Mouse (Mus musculus): ENCODE results near the gene Gabpb1. TPM values are rescaled to one million over a fixed set of nuclear protein-coding genes. Genes with fewer than 3 reads are reported as not detected.
A peak's percentile ranks its signal among the peaks of the same experiment; 100 is the strongest.

Gene Gabpb1
- 10 to 100 TPM; 55.8 to 63.8 TPM for polyA plus RNA-seq (2017; shearing (Covaris generic))

- no peak for ATAC-seq
Measured at GRCm38 (mm10) chr2:126676122-126676515, at the start of gene Gabpb1. Gene Gabpb1 (minus strand): TSS chr2:126676337.

- ATAC-seq = no peak
Measured at GRCm38 (mm10) chr2:126712950-126713349, 36.8 kb upstream of the Gabpb1 start.

GRCm38 (mm10) chr2:126712526-126712925 is 36.4 kb upstream of the Gabpb1 start:
- no peak for ATAC-seq

GRCm38 (mm10) chr2:126708361-126708760 is 32.2 kb upstream of the Gabpb1 start:
- ATAC-seq = no peak

- ATAC-seq = no peak
Measured at GRCm38 (mm10) chr2:126707438-126707779, 31.3 kb upstream of the Gabpb1 start.

- peak; percentile 96 for ATAC-seq
Measured at GRCm38 (mm10) chr2:126706759-126707437, 30.8 kb upstream of the Gabpb1 start, which contains the start of gene Usp8. Gene Usp8 (plus strand): TSS chr2:126707328.

GRCm38 (mm10) chr2:126695285-126695684 is 19.1 kb upstream of the Gabpb1 start:
- no peak for ATAC-seq

GRCm38 (mm10) chr2:126691290-126691689 is 15.2 kb upstream of the Gabpb1 start:
- no peak for ATAC-seq

- no peak for ATAC-seq
Measured at GRCm38 (mm10) chr2:126682937-126683336, 6.8 kb upstream of the Gabpb1 start.

GRCm38 (mm10) chr2:126682333-126682732 is 6.2 kb upstream of the Gabpb1 start:
- ATAC-seq = no peak

- ATAC-seq = no peak
Measured at GRCm38 (mm10) chr2:126677366-126677765, 1.2 kb upstream of the Gabpb1 start.

GRCm38 (mm10) chr2:126675169-126676121 is 692 bp downstream of the Gabpb1 start:
- peak; percentile 70 for ATAC-seq

- ATAC-seq = peak; percentile 24
Measured at GRCm38 (mm10) chr2:126674441-126675168, 1.5 kb downstream of the Gabpb1 start.

- peak; percentile 29 for ATAC-seq
Measured at GRCm38 (mm10) chr2:126673317-126674242, 2.6 kb downstream of the Gabpb1 start.

- no peak for ATAC-seq
Measured at GRCm38 (mm10) chr2:126668621-126669252, 7.4 kb downstream of the Gabpb1 start.

- peak; percentile 70 for ATAC-seq
Measured at GRCm38 (mm10) chr2:126665984-126666383, 10.2 kb downstream of the Gabpb1 start.

GRCm38 (mm10) chr2:126663481-126663880 is 12.7 kb downstream of the Gabpb1 start:
- ATAC-seq = peak; percentile 70

GRCm38 (mm10) chr2:126652929-126653328 is 23.2 kb downstream of the Gabpb1 start:
- no peak for ATAC-seq

- ATAC-seq = no peak
Measured at GRCm38 (mm10) chr2:126647762-126648161, 28.4 kb downstream of the Gabpb1 start.

GRCm38 (mm10) chr2:126646461-126646860 is 29.7 kb downstream of the Gabpb1 start:
- ATAC-seq = no peak

GRCm38 (mm10) chr2:126644768-126645167 is 31.4 kb downstream of the Gabpb1 start:
- no peak for ATAC-seq

Measured in CD4-positive, CD25-positive, alpha-beta regulatory T cell, adult 4 months (primary cell).